Mouse (Mus musculus): ENCODE measurements at regions not wholly inside any gene's neighbourhood (a gene's known extent, or its start where the extent isn't known, plus 50 kb on each side); places are given as distances from the start of the nearest gene placed in this dataset.
A peak's percentile ranks its signal among the peaks of the same experiment; 100 is the strongest.

DNA sequence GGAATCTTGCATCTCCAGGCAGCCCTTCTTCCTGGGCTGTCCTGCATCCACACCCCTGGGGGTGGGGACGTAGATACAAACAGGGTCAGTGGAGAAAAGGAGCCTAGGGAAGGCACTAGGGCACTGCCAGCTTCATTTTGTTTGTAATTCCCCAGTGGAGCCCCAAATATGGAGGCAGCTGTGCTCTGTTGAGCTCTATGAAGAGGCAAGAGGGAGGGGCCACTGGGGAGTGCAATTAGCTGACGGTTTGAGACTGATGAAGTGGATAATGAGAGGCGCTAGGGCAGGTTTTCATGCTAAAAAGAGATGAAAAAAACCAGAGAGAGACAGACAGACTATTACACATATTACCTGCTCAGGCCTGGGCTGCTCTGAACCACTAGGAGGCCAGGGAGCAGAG is 135.8 kb upstream of the Grik3 start:
- no peak for DNase-seq (ENCODE audit: low spot score in 2 of 2)

DNA sequence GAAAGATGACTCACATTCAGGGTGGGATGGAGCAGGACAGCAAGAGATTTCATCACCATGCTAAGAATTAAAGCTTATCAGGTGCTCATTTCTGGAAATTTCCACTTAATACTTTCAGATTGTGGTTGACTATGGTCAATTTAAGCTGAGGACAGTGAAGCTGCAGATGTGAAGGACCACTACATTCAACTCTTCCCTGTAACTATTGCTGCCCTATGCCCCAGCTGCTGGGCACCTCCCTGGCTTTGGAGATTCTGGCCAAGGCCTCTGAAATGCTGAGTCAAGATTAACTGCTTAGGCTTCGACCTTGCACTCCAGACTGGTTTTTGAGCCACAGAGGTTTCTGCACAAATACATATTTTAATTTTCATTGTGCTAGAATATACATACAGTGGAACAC is 140.4 kb upstream of the Grik3 start:
- no peak for DNase-seq (ENCODE audit: low spot score in 2 of 2)

GRCm38 (mm10) chr4:125339056-125339455 is 151.4 kb upstream of the Grik3 start:
- no peak for DNase-seq (ENCODE audit: low spot score in 2 of 2)

GRCm38 (mm10) chr4:125328806-125329205 is 161.7 kb upstream of the Grik3 start:
- DNase-seq (ENCODE audit: low spot score in 2 of 2) = no peak

DNA sequence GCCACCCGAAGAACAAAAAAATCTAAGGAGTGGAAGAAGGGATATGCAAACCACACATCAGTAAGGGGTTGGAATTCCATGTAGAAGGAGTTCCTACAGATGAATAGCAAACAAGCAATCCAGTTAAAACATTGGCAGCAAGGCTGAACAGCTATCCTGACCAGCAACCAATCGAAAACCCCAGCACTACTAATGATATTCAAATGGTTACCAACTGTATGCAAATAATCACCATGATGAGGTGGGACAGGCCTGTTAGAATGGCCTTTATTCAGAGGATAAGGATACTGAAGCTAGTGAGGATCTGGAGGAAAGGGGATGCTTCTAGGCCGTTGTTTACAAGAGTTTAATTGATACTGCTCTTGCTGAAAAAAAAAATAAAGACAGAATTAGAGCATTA is 166.0 kb upstream of the Grik3 start:
- no peak for DNase-seq (ENCODE audit: low spot score in 2 of 2)

DNA sequence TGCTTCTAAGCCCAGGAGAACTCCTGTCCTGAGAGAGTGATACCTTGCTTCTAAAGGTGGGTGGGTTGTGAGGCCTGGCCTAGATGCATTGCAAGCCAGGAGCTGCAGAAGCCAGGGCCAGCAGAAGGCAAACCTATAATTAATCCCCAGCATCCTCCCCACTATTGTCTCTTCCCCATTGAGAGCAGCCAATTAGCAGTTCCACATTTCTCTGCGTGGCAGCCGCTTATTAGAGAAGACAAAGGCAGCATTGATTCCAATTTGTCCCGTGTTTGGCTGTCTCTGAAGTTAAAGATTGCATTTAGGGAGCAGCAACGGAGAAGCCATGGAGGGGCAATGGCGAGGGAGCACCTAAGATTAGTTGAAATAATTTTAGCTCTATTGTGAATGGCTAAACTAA is 171.2 kb upstream of the Grik3 start:
- no peak for DNase-seq (ENCODE audit: low spot score in 2 of 2)

GRCm38 (mm10) chr4:125318293-125318692 is 172.2 kb upstream of the Grik3 start:
- no peak for DNase-seq (ENCODE audit: low spot score in 2 of 2)

- no peak for DNase-seq (ENCODE audit: low spot score in 2 of 2)
Measured at GRCm38 (mm10) chr4:125316876-125317275, 173.6 kb upstream of the Grik3 start.

DNA sequence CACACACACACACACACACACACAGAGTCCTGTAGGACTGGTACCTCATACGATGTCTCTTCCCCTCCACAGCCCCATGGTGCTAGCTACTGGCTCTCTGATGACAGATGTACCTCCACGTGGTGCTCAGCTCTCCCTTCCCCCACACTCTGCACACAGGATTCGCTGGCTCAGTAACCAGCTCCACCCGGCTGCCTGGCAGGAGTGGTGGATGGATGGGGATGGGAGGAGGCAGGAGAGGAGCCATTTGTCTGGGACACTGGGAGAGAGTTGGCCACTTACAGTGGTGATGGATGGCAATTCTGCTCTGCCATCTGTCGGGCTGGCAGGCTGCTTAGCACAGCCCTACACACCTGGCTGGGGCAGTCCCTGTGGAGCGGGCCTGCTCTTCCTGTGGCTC is 174.7 kb upstream of the Grik3 start:
- DNase-seq (ENCODE audit: low spot score in 2 of 2) = no peak

DNA sequence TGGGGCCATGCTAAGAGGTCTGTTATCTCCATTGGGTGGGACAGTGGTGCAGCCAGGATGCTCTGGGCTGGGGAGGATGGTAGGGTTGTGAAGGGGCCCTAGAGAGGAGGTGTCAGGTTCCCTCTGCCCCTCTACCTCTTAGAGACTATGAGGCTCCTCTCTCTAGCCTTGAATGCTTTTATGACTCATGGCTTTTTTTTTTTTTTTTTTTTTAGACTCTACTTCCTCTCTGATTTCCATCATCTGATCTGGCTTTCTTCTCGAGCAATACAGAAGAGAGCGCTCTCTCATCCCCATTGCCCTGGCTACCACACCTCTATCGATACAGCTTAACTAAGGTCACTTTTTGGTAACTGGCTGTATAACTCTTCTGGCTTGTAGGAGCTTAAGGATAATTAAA is 176.6 kb upstream of the Grik3 start:
- no peak for DNase-seq (ENCODE audit: low spot score in 2 of 2)

DNA sequence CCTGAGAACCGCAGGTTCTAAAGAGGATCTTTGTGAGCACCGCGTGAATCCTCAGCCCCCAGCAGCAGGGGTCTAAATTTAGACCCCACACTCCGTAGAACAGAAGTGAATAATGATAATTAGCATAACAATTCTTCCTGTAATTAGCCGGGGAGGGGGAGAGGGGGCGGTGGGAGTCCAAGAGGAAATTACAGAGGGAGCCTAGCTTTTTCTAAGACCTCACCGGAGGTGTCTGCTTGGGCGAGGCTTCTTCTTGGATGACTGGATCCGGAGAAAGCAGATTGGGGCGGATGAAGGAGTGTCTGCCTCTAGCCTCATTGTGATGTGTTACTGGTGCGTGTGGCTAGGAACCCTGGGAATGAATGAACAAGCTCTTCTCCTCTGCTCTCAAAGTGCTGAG is 177.2 kb upstream of the Grik3 start:
- DNase-seq (ENCODE audit: low spot score in 2 of 2) = no peak

DNA sequence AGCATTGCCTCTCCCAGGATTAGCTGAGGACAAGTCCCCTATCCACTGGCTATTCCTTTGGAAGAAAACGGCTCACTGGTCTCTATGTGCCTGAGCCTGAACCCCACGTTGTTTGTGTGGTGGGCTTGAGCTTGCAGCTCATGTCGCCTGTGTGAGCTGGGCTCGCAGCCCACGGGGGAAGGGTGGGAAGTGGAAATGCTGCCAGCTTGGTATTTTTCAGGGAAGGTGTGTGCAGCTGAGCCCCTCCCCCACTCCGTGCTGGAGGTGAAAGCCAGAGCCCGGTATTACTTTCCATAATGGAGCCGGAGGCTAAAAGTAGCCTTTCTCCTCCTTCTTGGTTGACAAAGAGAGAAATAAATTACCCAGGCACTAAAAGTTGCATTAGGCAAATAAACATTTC is 180.5 kb upstream of the Zc3h12a start:
- no peak for DNase-seq (ENCODE audit: low spot score in 2 of 2)

GRCm38 (mm10) chr4:125305766-125306165 is 178.1 kb upstream of the Zc3h12a start:
- DNase-seq (ENCODE audit: low spot score in 2 of 2) = no peak

- DNase-seq (ENCODE audit: low spot score in 2 of 2) = no peak
Measured at GRCm38 (mm10) chr4:125302660-125303059, 175.0 kb upstream of the Zc3h12a start.

DNA sequence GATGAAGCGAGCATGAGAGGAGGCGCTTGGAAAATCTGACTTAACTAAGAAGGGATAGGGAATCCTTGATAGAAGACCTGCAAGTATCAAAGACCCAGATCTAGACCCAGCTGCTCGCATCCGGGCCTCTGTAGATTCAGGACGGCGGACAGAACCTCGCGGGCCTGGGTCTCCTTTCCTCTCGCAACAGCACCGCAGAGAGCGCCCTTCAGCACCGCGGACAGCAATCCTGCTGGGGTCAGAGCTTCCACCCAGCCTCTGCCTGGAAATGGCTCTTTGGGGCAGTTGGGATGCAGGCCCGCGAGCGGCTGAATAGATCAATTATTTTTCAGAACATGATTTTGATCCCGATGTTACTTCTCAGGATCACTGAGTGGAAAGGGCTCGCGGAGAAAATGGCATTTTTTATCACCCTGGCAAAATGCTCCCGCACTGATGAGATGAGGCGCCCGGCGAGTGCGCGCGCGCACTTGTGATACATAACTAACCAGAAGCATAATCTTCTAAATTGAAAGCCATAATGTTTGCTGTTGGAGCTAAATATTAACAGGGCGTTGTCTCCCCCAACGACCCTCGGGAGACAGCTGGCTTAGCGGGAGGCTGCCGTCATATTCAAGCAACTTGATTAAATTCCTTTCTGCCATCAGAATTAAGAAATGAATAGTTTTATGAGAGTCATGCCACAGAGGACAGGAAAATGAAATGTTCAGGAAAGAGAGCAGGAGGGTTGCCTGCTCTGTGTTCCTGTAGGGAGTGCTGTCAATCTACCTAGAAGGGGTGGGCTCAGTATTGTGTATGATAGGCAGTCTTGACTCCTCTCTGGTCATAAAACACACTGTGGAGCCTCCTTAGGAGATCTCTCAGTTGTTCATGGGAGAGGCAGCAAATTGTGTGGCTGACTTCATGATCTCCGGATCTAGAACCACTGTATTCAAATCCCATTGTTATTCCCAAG is 173.1 kb upstream of the Zc3h12a start:
- DNase-seq (ENCODE audit: low spot score in 2 of 2) = peak in 1 of 2 experiments; percentile 58

DNA sequence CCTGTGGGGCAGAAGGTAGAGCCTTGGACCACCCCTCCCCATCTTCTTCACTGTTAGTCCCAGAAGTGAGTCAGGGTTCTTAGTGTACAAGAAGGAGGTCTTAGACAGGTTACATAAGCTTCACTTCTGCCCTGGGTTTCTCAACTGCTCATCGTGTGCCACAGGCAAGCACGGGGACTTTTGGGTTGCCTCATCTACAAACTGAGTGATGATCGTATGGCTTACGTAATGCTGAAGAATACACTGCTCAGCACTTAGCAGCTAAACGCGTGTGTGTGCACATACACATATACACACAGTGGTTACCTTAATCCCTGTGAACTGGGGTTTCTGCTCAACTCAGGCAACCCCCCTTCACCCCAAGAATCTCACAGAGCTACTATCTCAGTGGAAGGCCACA is 163.1 kb upstream of the Zc3h12a start:
- no peak for DNase-seq (ENCODE audit: low spot score in 2 of 2)

GRCm38 (mm10) chr4:125289709-125290108 is 162.1 kb upstream of the Zc3h12a start:
- no peak for DNase-seq (ENCODE audit: low spot score in 2 of 2)

GRCm38 (mm10) chr4:125289031-125289449 is 161.4 kb upstream of the Zc3h12a start:
- DNase-seq (ENCODE audit: low spot score in 2 of 2) = no peak

DNA sequence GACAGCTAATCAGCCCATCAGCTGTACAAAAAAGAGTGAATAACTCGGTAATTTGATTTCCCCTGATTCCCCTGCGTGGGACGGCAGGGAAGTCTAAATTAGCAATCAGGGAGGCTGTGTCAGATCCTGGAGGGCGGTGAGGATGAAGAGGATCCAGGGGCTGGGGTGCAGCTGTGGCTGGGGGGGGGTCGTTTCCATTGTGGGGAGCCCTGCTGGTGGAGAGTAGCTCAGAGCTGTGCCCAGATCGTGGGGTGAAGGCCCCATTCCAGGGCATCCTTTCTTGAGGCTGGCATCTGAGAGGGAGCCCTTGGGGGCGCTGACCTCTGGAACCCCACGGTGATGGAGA is 155.3 kb upstream of the Zc3h12a start:
- no peak for DNase-seq (ENCODE audit: low spot score in 2 of 2)

GRCm38 (mm10) chr4:125282154-125282973 is 154.7 kb upstream of the Zc3h12a start:
- no peak for DNase-seq (ENCODE audit: low spot score in 2 of 2)

DNA sequence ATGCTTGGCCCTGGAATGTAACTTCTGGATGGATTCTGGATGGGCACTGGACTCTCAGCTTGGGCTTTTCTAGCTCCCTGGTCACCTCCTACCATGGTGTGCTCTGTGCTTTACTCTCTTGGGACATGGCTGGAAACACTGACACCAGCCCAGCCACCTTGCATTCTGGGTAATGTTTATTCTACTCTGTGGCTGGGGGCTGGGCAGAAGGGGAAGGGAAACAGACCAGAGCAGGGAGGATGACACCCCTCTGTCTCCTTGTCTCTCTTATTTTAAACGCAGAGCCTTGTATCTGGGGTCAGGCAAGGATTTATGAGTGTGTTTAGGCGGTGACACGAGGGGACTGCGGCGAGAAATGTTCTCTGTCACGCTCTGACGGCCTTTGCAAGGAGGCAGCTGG is 151.5 kb upstream of the Zc3h12a start:
- no peak for DNase-seq (ENCODE audit: low spot score in 2 of 2)

GRCm38 (mm10) chr4:125276861-125277260 is 149.2 kb upstream of the Zc3h12a start:
- no peak for DNase-seq (ENCODE audit: low spot score in 2 of 2)

DNA sequence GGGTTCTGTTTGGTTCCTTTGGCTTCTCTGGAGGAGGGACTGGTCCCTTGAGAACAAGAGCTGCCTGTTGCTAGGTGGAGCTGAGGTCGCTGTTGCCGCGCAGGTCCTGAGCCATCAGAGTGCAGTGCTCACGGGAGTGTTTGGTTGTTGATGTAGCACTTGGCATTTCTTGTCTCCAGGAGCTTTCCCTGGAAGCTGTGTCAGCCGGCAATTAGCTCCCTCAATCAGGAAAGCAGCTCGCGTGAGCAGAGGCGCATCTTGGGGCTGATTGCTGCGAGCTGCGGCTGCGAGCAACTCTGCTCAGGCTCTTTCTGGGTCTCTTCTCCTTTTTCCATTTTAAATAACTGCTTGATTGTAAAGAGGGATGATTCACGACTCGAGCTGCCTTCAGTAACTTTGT is 147.6 kb upstream of the Zc3h12a start:
- DNase-seq (ENCODE audit: low spot score in 2 of 2) = no peak
